Mouse (Mus musculus) spleen, embryonic (tissue): Measurements from ENCODE around the gene Drg1.

Source experiments
- CTCF ChIA-PET: fragments of 350-600 bp; sonication (Branson Sonifier 250); formaldehyde crosslinking; loops from one replicate; lab custom pipeline; 2022; lab: Charles Lee

Drg1 gene

GRCm38 (mm10) chr11:3171931-3172330, 94.3 kb downstream of the Drg1 start:
- CTCF ChIA-PET: interaction anchor here (1.0 to 10.0 kb wide), 3 partner anchors 8 to 17 kb away, joined by 3 to 104 read pairs (median 6); partner anchors contain the start of gene Sfi1

- CTCF ChIA-PET: interaction anchor here (0.6 to 5.5 kb wide), 8 partner anchors 9 to 1708 kb away, joined by 3 to 45 read pairs (median 12); no protein-coding TSS in a partner anchor
Measured at GRCm38 (mm10) chr11:3169042-3169441, 97.2 kb downstream of the Drg1 start.

GRCm38 (mm10) chr11:3167571-3168001, 98.6 kb downstream of the Drg1 start:
- CTCF ChIA-PET: interaction anchor here (0.7 to 5.5 kb wide), 8 partner anchors 10 to 32 kb away, joined by 3 to 45 read pairs (median 8); no protein-coding TSS in a partner anchor

DNA sequence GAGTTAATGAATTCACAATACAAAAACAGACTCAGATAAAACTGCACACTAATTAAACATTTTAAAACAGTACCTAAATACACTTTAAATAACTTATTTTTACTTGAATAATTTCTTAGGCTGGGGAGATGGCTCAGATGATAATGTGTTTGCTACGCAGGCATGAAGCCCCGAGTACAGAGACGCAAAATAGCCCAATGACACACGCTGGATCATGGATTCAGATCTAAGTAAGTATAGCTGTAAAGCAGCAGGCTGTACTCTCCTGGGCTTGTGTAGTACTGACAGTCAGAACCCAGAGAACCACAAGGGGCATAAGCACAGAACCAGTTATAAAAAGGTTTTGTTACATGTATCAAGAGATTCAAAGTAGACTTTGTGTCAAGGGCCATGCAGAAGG, 99.1 kb downstream of the Drg1 start:
- CTCF ChIA-PET: interaction anchor here (0.8 to 5.5 kb wide), 9 partner anchors 9 to 32 kb away, joined by 4 to 45 read pairs (median 6); no protein-coding TSS in a partner anchor

GRCm38 (mm10) chr11:3166321-3166720, 99.9 kb downstream of the Drg1 start:
- CTCF ChIA-PET: interaction anchor here (1.0 to 5.5 kb wide), 7 partner anchors 8 to 29 kb away, joined by 3 to 45 read pairs (median 5); no protein-coding TSS in a partner anchor

GRCm38 (mm10) chr11:3165210-3165782, 100.9 kb downstream of the Drg1 start:
- CTCF ChIA-PET: interaction anchor here (0.6 to 5.5 kb wide), 5 partner anchors 13 to 31 kb away, joined by 3 to 45 read pairs (median 8); no protein-coding TSS in a partner anchor

DNA sequence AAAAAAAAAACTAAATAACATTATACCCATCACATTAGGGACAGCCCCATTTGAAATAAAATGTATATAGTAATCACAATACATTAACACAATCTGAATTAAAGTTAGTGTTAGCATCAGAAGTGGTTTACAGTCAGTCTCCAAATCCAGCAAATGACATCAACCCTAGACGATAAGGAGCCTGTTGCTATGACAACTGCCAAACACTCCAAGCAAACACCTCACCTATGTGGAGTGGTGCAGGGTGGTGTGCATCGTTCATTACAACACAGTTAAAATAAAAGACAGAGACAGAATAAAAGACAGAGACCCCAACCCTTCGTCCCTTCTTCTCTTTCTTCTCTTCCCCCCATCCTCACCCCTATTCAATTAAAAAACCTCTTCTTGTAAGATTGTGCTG, 102.6 kb downstream of the Drg1 start:
- CTCF ChIA-PET: interaction anchor here (0.6 to 1.6 kb wide), 2 partner anchors 9 to 13 kb away, joined by 3 to 6 read pairs; no protein-coding TSS in a partner anchor

DNA sequence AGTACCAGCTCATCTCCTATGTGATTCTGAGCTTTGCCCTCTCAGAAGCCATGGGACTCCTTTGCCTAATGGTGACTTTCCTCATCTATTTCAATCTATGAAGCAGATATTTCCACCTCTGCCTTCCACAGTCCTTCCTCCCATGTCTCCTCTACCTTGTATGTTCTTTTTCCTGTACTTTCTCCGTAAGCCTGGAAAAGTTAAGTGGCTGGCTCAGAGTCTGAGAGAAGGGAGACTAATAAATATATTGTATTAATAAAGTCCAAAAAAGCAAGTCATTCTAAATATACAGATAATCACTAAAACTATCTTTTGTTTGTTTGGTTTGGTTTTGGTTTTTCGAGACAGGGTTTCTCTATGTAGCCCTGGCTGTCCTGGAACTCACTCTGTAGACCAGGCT, 103.1 kb downstream of the Drg1 start:
- CTCF ChIA-PET: interaction anchor here (1.1 to 1.6 kb wide), 6 partner anchors 9 to 25 kb away, joined by 3 to 8 read pairs (median 6); no protein-coding TSS in a partner anchor

DNA sequence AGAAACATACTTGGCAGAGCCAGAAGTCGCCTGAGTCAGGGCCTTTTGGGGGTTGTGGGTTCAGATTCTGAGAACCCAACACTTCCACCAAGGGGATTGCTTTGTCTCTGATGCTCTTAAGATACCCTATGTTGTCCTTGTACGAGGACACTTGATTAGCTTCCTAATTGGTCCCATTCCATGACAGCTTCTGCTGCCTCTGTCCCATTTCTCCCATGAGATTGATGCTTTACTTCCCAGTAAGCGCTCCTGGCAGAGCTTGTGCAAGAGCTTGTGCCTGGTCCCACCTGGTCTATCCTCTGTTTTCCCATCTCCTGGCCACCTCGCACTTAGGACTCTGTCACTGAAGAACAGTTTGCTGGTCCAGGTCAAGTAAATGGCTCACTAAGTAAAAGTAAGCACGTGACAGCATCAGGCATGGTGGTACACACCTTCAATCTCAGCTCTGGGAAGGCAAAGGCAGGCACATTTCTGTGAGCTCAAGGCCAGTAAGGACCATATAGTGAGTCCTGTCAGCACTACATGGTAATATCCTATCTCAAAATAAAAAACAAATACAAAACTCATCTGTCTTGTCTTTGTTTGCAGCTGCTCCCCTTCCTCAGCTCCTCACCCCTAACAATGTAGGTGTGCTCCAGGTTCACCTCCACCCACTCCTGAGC, 103.8 kb downstream of the Drg1 start:
- CTCF ChIA-PET: interaction anchor here (0.7 to 1.3 kb wide), 8 partner anchors 10 to 33 kb away, joined by 3 to 8 read pairs (median 4); no protein-coding TSS in a partner anchor

DNA sequence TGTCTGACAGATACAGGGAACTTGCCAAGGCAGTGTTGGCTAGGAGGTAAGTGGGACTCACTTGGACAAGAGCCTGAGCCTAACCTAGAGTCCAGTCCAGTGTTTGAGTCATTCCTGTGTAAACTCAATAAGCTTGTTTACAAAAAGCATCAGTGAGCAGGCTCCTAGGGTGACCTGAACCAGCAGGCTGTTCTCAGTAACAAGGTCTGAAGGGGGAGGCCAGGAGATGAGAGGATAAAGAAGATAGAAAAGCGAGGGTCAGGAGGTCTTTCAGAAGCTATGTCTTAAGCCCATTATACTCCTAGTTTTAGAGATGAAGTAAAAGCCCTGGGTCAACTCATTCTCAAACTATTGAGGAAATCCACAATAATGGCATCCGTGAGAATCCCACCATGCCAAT, 104.8 kb downstream of the Drg1 start:
- CTCF ChIA-PET: interaction anchor here (0.6 to 2.3 kb wide), 5 partner anchors 14 to 25 kb away, joined by 3 to 10 read pairs (median 4); no protein-coding TSS in a partner anchor

- CTCF ChIA-PET: interaction anchor here (0.6 to 4.1 kb wide), 6 partner anchors 8 to 28 kb away, joined by 3 to 26 read pairs (median 5); no protein-coding TSS in a partner anchor
Measured at GRCm38 (mm10) chr11:3158800-3159199, 107.4 kb downstream of the Drg1 start.

- CTCF ChIA-PET: interaction anchor here (0.8 to 4.1 kb wide), 10 partner anchors 8 to 37 kb away, joined by 3 to 26 read pairs (median 5); no protein-coding TSS in a partner anchor
Measured at GRCm38 (mm10) chr11:3157996-3158395, 108.2 kb downstream of the Drg1 start.

DNA sequence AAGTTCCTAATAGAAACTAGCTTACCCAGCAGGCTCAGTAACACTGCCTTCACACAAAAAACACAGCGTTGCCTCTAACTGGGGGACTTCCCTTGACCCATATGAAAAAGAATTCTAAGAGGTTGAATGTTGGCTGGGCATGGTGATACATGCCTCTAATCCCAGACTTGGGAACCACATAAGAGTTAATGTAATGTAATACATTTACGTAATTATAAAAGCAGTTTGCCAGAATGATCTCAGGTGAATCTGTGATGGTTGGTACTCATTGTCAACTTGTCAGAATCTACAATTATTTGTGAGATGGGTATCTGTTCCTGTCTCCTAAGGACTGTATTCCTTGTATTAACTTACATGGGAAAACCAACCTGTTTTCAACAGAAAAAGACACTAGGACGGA, 109.2 kb downstream of the Drg1 start:
- CTCF ChIA-PET: interaction anchor here (0.7 to 4.1 kb wide), 12 partner anchors 9 to 38 kb away, joined by 3 to 26 read pairs (median 5); no protein-coding TSS in a partner anchor

- CTCF ChIA-PET: interaction anchor here (0.6 to 2.0 kb wide), 5 partner anchors 9 to 29 kb away, joined by 3 to 10 read pairs (median 4); no protein-coding TSS in a partner anchor
Measured at GRCm38 (mm10) chr11:3153666-3154397, 112.4 kb downstream of the Drg1 start.

DNA sequence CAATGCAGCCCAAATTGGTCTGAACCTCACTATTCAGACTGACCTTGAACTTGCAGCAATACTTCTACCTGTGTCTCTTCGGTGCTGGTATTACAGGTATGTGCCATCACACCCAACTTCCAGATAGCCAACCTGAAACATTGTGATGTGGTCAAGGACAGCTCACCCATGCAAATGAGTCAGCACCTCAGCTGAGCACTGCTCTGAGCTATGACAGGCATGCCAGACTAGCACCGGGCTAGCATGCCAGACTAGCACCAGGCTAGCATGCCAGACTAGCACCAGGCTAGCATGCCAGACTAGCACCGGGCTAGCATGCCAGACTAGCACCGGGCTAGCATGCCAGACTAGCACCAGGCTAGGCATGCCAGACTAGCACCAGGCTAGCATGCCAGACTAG, 114.9 kb downstream of the Drg1 start:
- CTCF ChIA-PET: interaction anchor here (1.9 to 2.3 kb wide), 2 partner anchors 11 to 27 kb away, joined by 8 read pairs; no protein-coding TSS in a partner anchor

- CTCF ChIA-PET: interaction anchor here (1.9 kb wide), 1 partner anchor 12 kb away, joined by 8 read pairs; no protein-coding TSS in a partner anchor
Measured at GRCm38 (mm10) chr11:3150677-3151003, 115.6 kb downstream of the Drg1 start.

- CTCF ChIA-PET: interaction anchor here (1.9 kb wide), 1 partner anchor 12 kb away, joined by 8 read pairs; no protein-coding TSS in a partner anchor
Measured at GRCm38 (mm10) chr11:3150003-3150676, 116.1 kb downstream of the Drg1 start.

- CTCF ChIA-PET: interaction anchor here (1.4 to 1.9 kb wide), 2 partner anchors 13 to 16 kb away, joined by 6 to 8 read pairs; no protein-coding TSS in a partner anchor
Measured at GRCm38 (mm10) chr11:3149471-3149870, 116.7 kb downstream of the Drg1 start.

DNA sequence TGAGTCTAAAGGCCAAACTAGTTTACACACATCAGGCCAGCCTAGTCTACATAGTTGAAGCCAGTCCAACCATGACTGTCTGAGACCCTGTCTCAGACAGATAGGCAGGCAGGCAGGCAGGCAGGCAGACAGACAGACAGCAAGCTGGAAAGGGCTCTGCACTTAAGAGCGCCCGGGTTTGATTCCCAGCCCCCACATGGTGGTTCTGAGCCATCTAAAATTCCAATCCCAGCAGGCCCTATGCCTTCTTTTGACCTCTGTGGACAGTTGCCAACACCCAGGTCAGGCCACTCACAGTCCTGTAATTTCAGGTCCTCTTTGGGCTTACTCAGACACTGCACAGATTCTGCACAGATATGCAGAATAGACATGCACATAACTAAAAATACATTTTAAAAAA, 119.4 kb downstream of the Drg1 start:
- CTCF ChIA-PET: interaction anchor here (1.1 to 4.9 kb wide), 4 partner anchors 10 to 45 kb away, joined by 3 to 26 read pairs (median 5); no protein-coding TSS in a partner anchor
